Mouse (Mus musculus) limb, embryonic 13.5 days (tissue): ENCODE measurements at regions not wholly inside any gene's neighbourhood (a gene's known extent, or its start where the extent isn't known, plus 50 kb on each side); places are given as distances from the start of the nearest gene placed in this dataset.
"Not testable (repeated sequence)": the region's sequence is repeated elsewhere in the genome, so short reads cannot be mapped to it uniquely, and the experiment has no call there.

Experiments
- ATAC-seq: fragments of 200-750 bp; cut with Nextera tagmentation; 2 replicates; pipeline ENCODE4 v1.8.0; 2017; ENCODE audit warnings: low read depth, moderate number of reproducible peaks, moderate TSS enrichment; ENCODE audit not compliant: low FRiP score
- H3K27ac ChIP-seq: fragments of 300-500 bp; sonication (generic); 2 replicates; pipeline ENCODE4 v1.5.1; 2015; ENCODE audit warnings: inconsistent platforms, mild to moderate bottlenecking, moderate library complexity
- H3K27me3 ChIP-seq: fragments of 300-500 bp; sonication (generic); 2 replicates; pipeline ENCODE4 v1.6.1; 2015; ENCODE audit warnings: mild to moderate bottlenecking, inconsistent platforms
- H3K36me3 ChIP-seq: fragments of 300-500 bp; sonication (generic); 2 replicates; pipeline ENCODE4 v1.6.1; 2015; ENCODE audit warnings: inconsistent platforms, mild to moderate bottlenecking, moderate library complexity
- H3K4me1 ChIP-seq: fragments of 300-500 bp; sonication (generic); 2 replicates; pipeline ENCODE4 v1.6.1; 2015; ENCODE audit warnings: inconsistent platforms
- H3K4me2 ChIP-seq: fragments of 300-500 bp; sonication (generic); replicated peaks from 2 replicates; pipeline ENCODE4 v1.6.1; 2015; ENCODE audit warnings: inconsistent platforms, mild to moderate bottlenecking, moderate library complexity
- H3K4me3 ChIP-seq: fragments of 300-500 bp; sonication (generic); 2 replicates; pipeline ENCODE4 v1.5.1; 2015; ENCODE audit warnings: moderate library complexity, mild to moderate bottlenecking, inconsistent platforms
- H3K9ac ChIP-seq: fragments of 300-500 bp; sonication (generic); 2 replicates; pipeline ENCODE4 v1.6.1; 2015; ENCODE audit warnings: mild to moderate bottlenecking, inconsistent platforms
- H3K9me3 ChIP-seq: fragments of 300-500 bp; sonication (generic); 2 replicates; pipeline ENCODE4 v1.6.1; 2016; ENCODE audit warnings: inconsistent platforms
- WGBS: fragments of 180-500 bp; shearing (Covaris S2); methylation state at CpG from one replicate; pipeline ENCODE4 v1.1.7; 2015; 5-methylcytosine and 5-hydroxymethylcytosine counted together

GRCm38 (mm10) chr10:69005199-69005872, 145.9 kb upstream of the Rhobtb1 start:
- H3K9me3 ChIP-seq, result peaks cover 6% of the 10 kb centered on the region
- H3K27ac ChIP-seq, result no peak overlapping the region
- 46% methylated on average over 9 of the region's 9 CpGs for WGBS
- H3K4me1 ChIP-seq, result peaks cover 13% of the 10 kb centered on the region; the same call in 1 of the 2 replicates
- H3K36me3 ChIP-seq, result no peaks in the 10 kb centered on the region
- no peak overlapping the region for H3K4me3 ChIP-seq
- H3K4me2 ChIP-seq, result no peak overlapping the region
- no peak for ATAC-seq
- no peaks in the 10 kb centered on the region for H3K27me3 ChIP-seq
- H3K9ac ChIP-seq, result no peak overlapping the region

GRCm38 (mm10) chr10:69008679-69009078, 142.6 kb upstream of the Rhobtb1 start:
- not testable (repeated sequence) for H3K9ac ChIP-seq, H3K4me3 ChIP-seq, H3K9me3 ChIP-seq, H3K36me3 ChIP-seq, ATAC-seq, H3K27ac ChIP-seq, H3K4me2 ChIP-seq, H3K27me3 ChIP-seq
- peaks cover 16% of the 10 kb centered on the region; the same call in 1 of the 2 replicates for H3K4me1 ChIP-seq
- WGBS, result 91% methylated on average over 8 of the region's 8 CpGs

DNA sequence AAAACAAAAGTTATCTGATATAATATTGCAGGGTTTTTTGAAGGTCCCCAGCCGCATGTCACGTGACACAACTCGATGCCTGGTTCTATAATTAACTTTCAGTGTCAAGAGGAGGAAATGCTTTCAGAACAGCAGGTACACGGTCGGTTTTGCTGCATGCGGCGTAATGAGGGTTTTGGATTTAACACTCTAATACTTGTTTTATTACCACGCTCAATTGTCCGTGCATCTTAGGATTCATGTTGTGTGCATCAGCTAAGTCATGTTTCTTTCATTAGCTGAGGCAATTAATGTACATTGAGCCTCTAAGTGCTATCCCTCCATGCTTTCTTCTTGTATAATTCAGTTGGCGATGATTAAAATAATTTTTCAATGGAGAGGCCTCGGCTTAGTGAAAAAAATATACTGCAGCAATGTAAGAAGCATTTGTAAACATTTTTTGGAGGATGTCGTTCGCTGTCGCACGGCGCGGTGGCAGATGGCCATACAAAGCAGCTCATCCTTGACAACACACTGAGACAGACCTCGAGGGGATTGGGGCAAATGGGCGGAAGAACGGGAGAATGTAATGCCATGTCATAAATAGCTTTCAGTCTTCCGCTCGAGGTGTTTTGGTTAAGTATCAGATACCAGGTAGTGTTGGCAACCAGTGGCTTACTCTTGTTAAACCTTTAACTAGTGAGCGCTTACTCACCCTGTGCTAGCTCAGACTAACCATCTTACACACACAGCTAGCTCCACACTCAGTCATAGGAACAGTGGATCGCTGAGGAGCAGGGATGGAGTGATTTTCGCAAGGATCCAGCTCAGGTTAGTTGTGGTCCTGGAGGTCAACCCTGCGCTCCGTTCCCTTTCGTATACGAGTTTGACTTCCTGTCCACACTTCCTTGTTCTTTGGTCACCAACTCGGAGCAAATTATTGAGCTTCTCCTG, 130.2 kb upstream of the Rhobtb1 start:
- Histone ChIP-seq H3K9me3 (0 out of 2 replicates have a peak, but pooled peaks cover 9% of the 10 kb centered on the region), H3K4me3 (no peak overlapping the region), H3K4me1 (no peaks in the 10 kb centered on the region), H3K36me3 (no peaks in the 10 kb centered on the region), H3K27ac (no peak overlapping the region), H3K9ac (no peak overlapping the region), H3K27me3 (no peaks in the 10 kb centered on the region), H3K4me2 (no peak overlapping the region)
- WGBS, result 77% methylated on average over 30 of the region's 30 CpGs
- ATAC-seq, result no peak

DNA sequence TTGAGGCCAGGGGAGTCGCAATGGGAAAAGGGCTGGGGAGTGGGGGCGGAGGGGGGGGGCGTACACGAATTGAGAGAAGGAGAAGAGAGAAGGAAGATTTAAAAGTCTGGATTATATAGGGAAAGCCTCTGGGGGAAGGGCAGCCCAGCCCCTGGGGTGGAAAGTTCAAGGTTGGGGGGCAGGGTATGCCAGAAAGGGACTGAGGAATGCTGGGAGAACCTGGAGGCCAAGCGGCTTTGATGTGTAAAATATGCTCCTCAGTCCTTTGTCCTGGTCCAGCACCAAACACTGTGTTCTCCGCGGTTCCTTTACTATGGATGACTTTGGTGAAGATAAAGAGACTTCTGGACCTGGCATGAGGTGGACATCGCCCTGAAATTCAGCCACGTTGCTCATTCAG, 117.8 kb upstream of the Rhobtb1 start:
- 69% methylated on average over 9 of the region's 9 CpGs for WGBS
- H3K36me3 ChIP-seq, result no peaks in the 10 kb centered on the region
- no peaks in the 10 kb centered on the region for H3K27me3 ChIP-seq
- H3K4me1 ChIP-seq, result no peaks in the 10 kb centered on the region
- ATAC-seq, result no peak
- no peak overlapping the region for H3K4me3 ChIP-seq
- no peak overlapping the region for H3K9ac ChIP-seq
- no peak overlapping the region for H3K4me2 ChIP-seq
- no peaks in the 10 kb centered on the region for H3K9me3 ChIP-seq
- no peak overlapping the region for H3K27ac ChIP-seq

GRCm38 (mm10) chr10:69034390-69035120, 116.7 kb upstream of the Rhobtb1 start:
- Histone ChIP-seq H3K4me3 (no peak overlapping the region), H3K9me3 (no peaks in the 10 kb centered on the region), H3K4me1 (no peaks in the 10 kb centered on the region), H3K9ac (no peak overlapping the region), H3K4me2 (no peak overlapping the region), H3K36me3 (no peaks in the 10 kb centered on the region), H3K27me3 (no peaks in the 10 kb centered on the region), H3K27ac (no peak overlapping the region)
- 60% methylated on average over 2 of the region's 2 CpGs for WGBS
- no peak for ATAC-seq

GRCm38 (mm10) chr10:69035536-69035935, 115.7 kb upstream of the Rhobtb1 start:
- not testable (repeated sequence) for H3K36me3 ChIP-seq, H3K27me3 ChIP-seq, H3K9ac ChIP-seq, H3K4me2 ChIP-seq, H3K4me3 ChIP-seq, H3K4me1 ChIP-seq, H3K27ac ChIP-seq, H3K9me3 ChIP-seq, ATAC-seq
- 79% methylated on average over 4 of the region's 4 CpGs for WGBS

DNA sequence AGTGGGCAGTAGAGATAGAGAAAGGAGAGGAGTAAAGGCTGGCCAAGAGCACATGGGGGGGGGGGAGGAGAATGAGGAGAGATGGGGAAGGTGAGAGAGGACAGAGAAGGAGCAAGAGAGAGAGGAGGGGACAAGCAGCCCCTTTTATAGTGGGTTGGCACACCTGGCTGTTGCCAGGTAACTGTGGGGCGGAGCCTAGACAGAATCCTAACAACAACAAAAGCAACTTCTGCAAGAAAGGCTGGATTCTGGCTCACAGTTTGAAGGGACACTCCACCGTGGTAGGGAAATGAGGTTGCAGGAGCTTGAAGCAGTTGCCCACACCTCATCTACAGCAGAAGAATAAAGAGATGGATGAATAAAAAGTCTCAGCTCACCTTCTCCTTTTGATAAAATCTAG, 115.1 kb upstream of the Rhobtb1 start:
- WGBS, result 80% methylated on average over 2 of the region's 2 CpGs
- no peaks in the 10 kb centered on the region for H3K9me3 ChIP-seq
- no peak overlapping the region for H3K4me2 ChIP-seq
- H3K27ac ChIP-seq, result no peak overlapping the region
- no peaks in the 10 kb centered on the region for H3K27me3 ChIP-seq
- no peak overlapping the region for H3K4me3 ChIP-seq
- H3K36me3 ChIP-seq, result no peaks in the 10 kb centered on the region
- no peak overlapping the region for H3K9ac ChIP-seq
- H3K4me1 ChIP-seq, result no peaks in the 10 kb centered on the region
- no peak for ATAC-seq

DNA sequence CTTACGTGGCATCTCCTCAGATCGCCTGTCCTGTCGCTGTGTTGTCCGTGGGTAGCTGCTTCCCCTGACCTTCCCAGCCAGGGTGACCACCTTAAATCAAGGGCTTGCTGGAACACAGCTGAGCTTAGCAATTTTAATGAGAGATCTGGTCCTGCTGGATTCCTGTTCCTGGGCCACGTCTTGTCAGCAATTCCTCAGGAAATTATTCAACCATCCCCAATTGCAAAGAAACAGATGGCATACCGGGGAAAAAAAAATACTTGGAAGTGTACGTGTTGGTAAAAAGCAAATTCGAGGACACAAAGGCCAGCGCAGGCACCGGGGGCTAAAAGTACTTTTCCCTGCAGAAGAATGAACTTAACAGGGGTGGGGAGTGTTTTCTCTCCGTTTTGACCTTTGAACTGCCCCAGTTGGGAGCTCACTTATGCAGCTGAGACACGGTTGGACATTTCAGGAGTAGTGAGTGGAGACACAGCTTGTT, 107.0 kb upstream of the Rhobtb1 start:
- H3K27ac ChIP-seq, result peak overlapping the region; percentile 61; the same call in 1 of the 2 replicates
- no peaks in the 10 kb centered on the region for H3K9me3 ChIP-seq
- H3K9ac ChIP-seq, result no peak overlapping the region
- no peak for ATAC-seq
- peak overlapping the region; percentile 30 for H3K4me2 ChIP-seq
- WGBS, result 15% methylated on average over 12 of the region's 12 CpGs
- H3K36me3 ChIP-seq, result no peaks in the 10 kb centered on the region
- H3K4me1 ChIP-seq, result peaks cover 35% of the 10 kb centered on the region
- no peaks in the 10 kb centered on the region for H3K27me3 ChIP-seq
- no peak overlapping the region for H3K4me3 ChIP-seq

DNA sequence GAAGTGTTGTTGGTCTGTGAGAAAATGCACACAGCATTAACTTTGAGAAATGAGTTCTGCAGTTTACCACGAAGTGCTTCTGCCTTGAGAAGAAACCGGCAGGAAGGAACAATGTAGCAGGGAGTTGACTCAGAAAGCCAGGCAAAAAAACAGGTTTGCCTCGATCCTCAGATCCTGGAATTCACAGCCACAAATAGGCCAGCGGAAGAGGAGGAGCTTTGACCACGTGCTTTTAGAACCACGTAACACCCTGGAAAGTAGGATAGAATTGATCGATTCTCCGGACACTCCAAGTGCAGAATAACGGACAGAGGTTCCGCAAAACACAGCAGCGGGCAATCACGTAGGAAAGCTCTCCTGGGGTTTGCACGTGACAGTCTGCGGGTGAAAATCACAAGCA, 106.0 kb upstream of the Rhobtb1 start:
- Histone ChIP-seq H3K27ac (peak overlapping the region; percentile 52; the same call in 1 of the 2 replicates), H3K4me2 (no peak overlapping the region; the same call in 1 of the 2 replicates), H3K9ac (no peak overlapping the region)

DNA sequence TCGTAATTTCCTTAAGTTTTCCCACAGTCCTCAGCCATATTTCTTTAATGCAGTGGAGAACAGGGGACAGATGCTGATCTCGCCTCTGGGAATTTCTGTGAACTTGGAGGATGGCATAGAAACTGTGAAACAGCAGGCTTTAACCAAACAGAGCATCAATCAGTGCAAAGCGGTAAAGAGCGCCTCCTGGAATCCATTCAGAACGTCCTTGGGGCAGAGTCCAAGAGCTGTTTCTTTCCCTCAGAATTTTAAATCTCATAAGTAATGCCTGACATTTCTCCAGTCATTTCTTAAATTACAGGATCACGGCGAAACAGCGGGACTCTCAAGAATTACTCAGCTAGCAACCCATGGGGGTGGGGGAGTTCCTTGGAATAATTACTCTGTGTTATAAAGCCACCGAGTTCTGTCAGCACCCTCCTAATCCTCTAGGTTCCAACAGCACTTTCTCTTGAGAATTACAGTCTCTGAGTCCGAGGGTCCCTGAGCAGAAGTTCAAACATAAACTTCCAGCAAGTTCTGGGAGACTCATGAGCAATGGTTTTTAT, 105.2 kb upstream of the Rhobtb1 start:
- no peaks in the 10 kb centered on the region for H3K9me3 ChIP-seq
- H3K9ac ChIP-seq, result no peak overlapping the region; the same call in 1 of the 2 replicates
- peaks cover 35% of the 10 kb centered on the region for H3K4me1 ChIP-seq
- WGBS, result 12% methylated on average over 10 of the region's 10 CpGs
- H3K4me2 ChIP-seq, result peak overlapping the region; percentile 34
- H3K27ac ChIP-seq, result 0 out of 2 replicates have a peak overlapping the region, but pooled peaks have one; percentile 28
- no peaks in the 10 kb centered on the region for H3K36me3 ChIP-seq
- no peak overlapping the region for H3K4me3 ChIP-seq
- H3K27me3 ChIP-seq, result no peaks in the 10 kb centered on the region
- 0 out of 2 replicates have a peak, but pooled peaks have one; percentile 24 for ATAC-seq

More for the DNA sequence above, 106.0 kb upstream of the Rhobtb1 start:
- Histone ChIP-seq H3K27me3 (no peaks in the 10 kb centered on the region), H3K4me1 (peaks cover 35% of the 10 kb centered on the region), H3K4me3 (no peak overlapping the region), H3K9me3 (no peaks in the 10 kb centered on the region), H3K36me3 (no peaks in the 10 kb centered on the region)
- WGBS, result 55% methylated on average over 14 of the region's 14 CpGs
- no peak for ATAC-seq

DNA sequence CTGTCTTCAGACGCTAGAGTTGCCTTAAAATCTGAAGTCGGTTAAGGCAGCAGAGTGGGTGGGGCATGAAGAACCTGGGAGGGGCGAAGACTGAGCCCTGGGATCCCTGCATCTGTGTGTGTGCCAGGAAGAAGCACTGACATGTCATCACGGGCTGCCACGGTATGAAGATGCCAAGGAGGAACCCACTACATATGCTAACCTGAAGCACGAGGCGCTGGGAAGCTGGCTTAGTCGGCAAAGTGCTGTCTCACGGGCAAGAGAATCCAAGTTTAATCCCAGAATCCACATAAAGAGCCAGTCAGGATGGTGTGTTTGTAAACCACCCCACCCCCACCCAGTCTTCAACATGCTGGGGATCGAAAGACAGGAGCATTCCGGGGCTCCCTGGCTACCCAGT, 73.2 kb upstream of the Rhobtb1 start:
- no peak for ATAC-seq
- Histone ChIP-seq H3K4me2 (no peak overlapping the region), H3K4me1 (0 out of 2 replicates have a peak, but pooled peaks cover 5% of the 10 kb centered on the region), H3K4me3 (no peak overlapping the region), H3K27me3 (no peaks in the 10 kb centered on the region), H3K9ac (no peak overlapping the region), H3K27ac (no peak overlapping the region), H3K36me3 (no peaks in the 10 kb centered on the region), H3K9me3 (no peaks in the 10 kb centered on the region)
- WGBS, result 77% methylated on average over 11 of the region's 11 CpGs
